Mouse (Mus musculus) mesoderm, embryonic 11.5 days (tissue): Measurements from ENCODE around the gene Obscn.

Source experiments
- DNase-seq: peaks from one replicate; pipeline ENCODE4 v3.0.0-alpha.2; 2012; ENCODE audit warnings: low read depth, low spot score

Gene Obscn

GRCm38 (mm10) chr11:58983691-58984341, 152.4 kb downstream of the Obscn start:
- no peak for DNase-seq

- DNase-seq, result no peak
Measured at GRCm38 (mm10) chr11:58982471-58983097, 153.6 kb downstream of the Obscn start.

GRCm38 (mm10) chr11:58981541-58982447, 154.4 kb downstream of the Obscn start:
- no peak for DNase-seq

GRCm38 (mm10) chr11:58980381-58980990, 155.7 kb downstream of the Obscn start:
- DNase-seq, result no peak

- no peak for DNase-seq
Measured at GRCm38 (mm10) chr11:58979661-58980060, 156.5 kb downstream of the Obscn start.

- no peak for DNase-seq
Measured at GRCm38 (mm10) chr11:58979183-58979582, 157.0 kb downstream of the Obscn start.

- no peak for DNase-seq
Measured at GRCm38 (mm10) chr11:58978706-58979030, 157.5 kb downstream of the Obscn start.

- DNase-seq, result peak; percentile 80
Measured at GRCm38 (mm10) chr11:58978027-58978705, 158.0 kb downstream of the Obscn start, which contains the start of gene Trim11. TSS of gene Trim11 (plus strand) at chr11:58978093.

- no peak for DNase-seq
Measured at GRCm38 (mm10) chr11:58977607-58978026, 158.6 kb downstream of the Obscn start.

GRCm38 (mm10) chr11:58977150-58977549, 159.1 kb downstream of the Obscn start:
- no peak for DNase-seq

- no peak for DNase-seq
Measured at GRCm38 (mm10) chr11:58974414-58974813, 161.8 kb downstream of the Obscn start.

- no peak for DNase-seq
Measured at GRCm38 (mm10) chr11:58971796-58972195, 164.4 kb downstream of the Obscn start.

- DNase-seq, result no peak
Measured at GRCm38 (mm10) chr11:58970831-58971530, 165.2 kb downstream of the Obscn start.

GRCm38 (mm10) chr11:58969659-58970058, 166.5 kb downstream of the Obscn start:
- no peak for DNase-seq

GRCm38 (mm10) chr11:58969027-58969426, 167.2 kb downstream of the Obscn start:
- no peak for DNase-seq

GRCm38 (mm10) chr11:58968551-58968950, 167.7 kb downstream of the Obscn start:
- no peak for DNase-seq

- DNase-seq, result no peak
Measured at GRCm38 (mm10) chr11:58967346-58967745, 168.9 kb downstream of the Obscn start.

- no peak for DNase-seq
Measured at GRCm38 (mm10) chr11:58965001-58965760, 171.0 kb downstream of the Obscn start.

- no peak for DNase-seq
Measured at GRCm38 (mm10) chr11:58964216-58964615, 172.0 kb downstream of the Obscn start.

GRCm38 (mm10) chr11:58963543-58963942, 172.7 kb downstream of the Obscn start:
- DNase-seq, result no peak
